ENCODE assay signal across 8 mouse cellular contexts in genomic region chr13:51846868-51847793, GRCm38 (mm10). TPM values are rescaled to one million over a fixed set of nuclear protein-coding genes. Genes with fewer than 3 reads are reported as not detected.
DNase-seq lines count a peak whose midpoint lies in the region; ATAC-seq and TF ChIP-seq lines count a peak whose summit lies in the region.

No protein-coding gene starts in this region.

- DNase-seq in B cell, adult 2 months = peak; percentile 49 to 60
- DNase-seq in brain, embryonic 14.5 days (ENCODE audit: low read depth) = peak; percentile 74
- DNase-seq in forebrain, embryonic 10.5 days (ENCODE audit: extremely low spot score, low spot score) = peak; percentile 62
- peak; percentile 71 to 88 for DNase-seq in kidney, postnatal 36 days
- peak; percentile 86 for DNase-seq in testis, postnatal 10 days (ENCODE audit: low spot score)

- WGBS in forebrain, embryonic 10.5 days = under 1% methylated on average over 63 of the region's 63 CpGs
- WGBS in heart, embryonic 16.5 days = under 1% methylated on average over 63 of the region's 63 CpGs
- under 1% methylated on average over 63 of the region's 63 CpGs for WGBS in liver, embryonic 16.5 days (ENCODE audit: insufficient replicate concordance)
- under 1% methylated on average over 63 of the region's 63 CpGs for WGBS in neural tube, embryonic 14.5 days

- peaks cover 5% of the 10 kb centered on the region; the same call in 1 of the 2 replicates for H3K36me3 ChIP-seq in forebrain, embryonic 10.5 days (replicated peaks)
- no peaks in the 10 kb centered on the region for H3K36me3 ChIP-seq in heart, embryonic 16.5 days (ENCODE audit: control insufficient read depth, insufficient read depth)
- H3K36me3 ChIP-seq in liver, embryonic 16.5 days (ENCODE audit: control insufficient read depth, insufficient read depth) = no peaks in the 10 kb centered on the region
- no peaks in the 10 kb centered on the region for H3K36me3 ChIP-seq in neural tube, embryonic 14.5 days (ENCODE audit: control insufficient read depth, insufficient read depth, low read length)

- H3K4me1 ChIP-seq in forebrain, embryonic 10.5 days = peaks cover 93% of the 10 kb centered on the region
- peaks cover 30% of the 10 kb centered on the region for H3K4me1 ChIP-seq in heart, embryonic 16.5 days (ENCODE audit: control insufficient read depth, insufficient read depth, low read length)
- peaks cover 66% of the 10 kb centered on the region for H3K4me1 ChIP-seq in liver, embryonic 16.5 days (ENCODE audit: control insufficient read depth, low read depth, low read length)
- H3K4me1 ChIP-seq in neural tube, embryonic 14.5 days (ENCODE audit: control insufficient read depth, insufficient read depth, low read length) = peaks cover 16% of the 10 kb centered on the region

- TF ChIP-seq POLR2A in brain, embryonic 14.5 days (IDR thresholded peaks at IDR 0.05; ENCODE audit: borderline replicate concordance, extremely low read depth, insufficient read depth, insufficient read length, poor library complexity, severe bottlenecking) = no peak

- H3K27me3 ChIP-seq in forebrain, embryonic 10.5 days (ENCODE audit: poor library complexity, severe bottlenecking) = peaks cover 88% of the 10 kb centered on the region
- no peaks in the 10 kb centered on the region for H3K27me3 ChIP-seq in heart, embryonic 16.5 days (ENCODE audit: control insufficient read depth, insufficient read depth, low read length)
- H3K27me3 ChIP-seq in liver, embryonic 16.5 days (ENCODE audit: control insufficient read depth, insufficient read depth, low read depth, low read length) = no peaks in the 10 kb centered on the region; the same call in 1 of the 2 replicates
- 0 out of 2 replicates have a peak, but pooled peaks cover 4% of the 10 kb centered on the region for H3K27me3 ChIP-seq in neural tube, embryonic 14.5 days (ENCODE audit: control insufficient read depth, insufficient read depth, low read length)

- peak overlapping the region; percentile 89 for H3K27ac ChIP-seq in forebrain, embryonic 10.5 days
- peak overlapping the region; percentile 95 for H3K27ac ChIP-seq in heart, embryonic 16.5 days (ENCODE audit: low read length)
- H3K27ac ChIP-seq in liver, embryonic 16.5 days (ENCODE audit: low read length) = peak overlapping the region; percentile 91
- H3K27ac ChIP-seq in neural tube, embryonic 14.5 days (ENCODE audit: low read depth, low read length) = peak overlapping the region; percentile 50

- H3K4me2 ChIP-seq in heart, embryonic 16.5 days (ENCODE audit: low read depth, low read length) = peak overlapping the region; percentile 96
- peak overlapping the region; percentile 99 for H3K4me2 ChIP-seq in liver, embryonic 16.5 days (ENCODE audit: low read depth, low read length)
- H3K4me2 ChIP-seq in neural tube, embryonic 14.5 days (ENCODE audit: low read depth, low read length) = peak overlapping the region; percentile 96

- no peak for TF ChIP-seq CTCF in brain, embryonic 14.5 days (IDR thresholded peaks at IDR 0.05; ENCODE audit: borderline replicate concordance, extremely low read depth, insufficient read depth, insufficient read length)

- H3K4me3 ChIP-seq in forebrain, embryonic 10.5 days = peak overlapping the region; percentile 62
- H3K4me3 ChIP-seq in heart, embryonic 16.5 days (ENCODE audit: low read length) = peak overlapping the region; percentile 77
- H3K4me3 ChIP-seq in liver, embryonic 16.5 days (ENCODE audit: low read depth, low read length) = peak overlapping the region; percentile 83
- H3K4me3 ChIP-seq in neural tube, embryonic 14.5 days (ENCODE audit: low read depth, low read length) = peak overlapping the region; percentile 51

- no peaks in the 10 kb centered on the region for H3K9me3 ChIP-seq in forebrain, embryonic 10.5 days
- no peaks in the 10 kb centered on the region for H3K9me3 ChIP-seq in heart, embryonic 16.5 days (replicated peaks; ENCODE audit: control insufficient read depth, low read length)
- no peaks in the 10 kb centered on the region for H3K9me3 ChIP-seq in liver, embryonic 16.5 days (replicated peaks; ENCODE audit: control insufficient read depth, low read length)
- H3K9me3 ChIP-seq in neural tube, embryonic 14.5 days (ENCODE audit: control insufficient read depth, low read length) = no peaks in the 10 kb centered on the region

- H3K9ac ChIP-seq in heart, embryonic 16.5 days (ENCODE audit: low read length) = peak overlapping the region; percentile 84
- H3K9ac ChIP-seq in liver, embryonic 16.5 days (ENCODE audit: low read depth, low read length) = peak overlapping the region; percentile 87
- H3K9ac ChIP-seq in neural tube, embryonic 14.5 days (replicated peaks; ENCODE audit: low read depth, low read length) = peak overlapping the region; percentile 70

- peak; percentile 8 for ATAC-seq in heart, embryonic 16.5 days (replicated peaks; ENCODE audit: extremely low read depth, insufficient read depth, low FRiP score)
- no peak; the same call in 1 of the 2 replicates for ATAC-seq in liver, embryonic 16.5 days (ENCODE audit: low read depth)
- ATAC-seq in neural tube, embryonic 14.5 days (ENCODE audit: low read depth) = peak; percentile 16

RNA-seq across cellular contexts. Expression of gene Gadd45g, which starts 0.7 kb away (rescaled TPM):
- polyA plus RNA-seq in brain, embryonic 14.5 days (2012; rRNA removed) = 78.9 and 148 TPM in 2 replicates
- polyA plus RNA-seq in forebrain, embryonic 10.5 days (2016; fragmentation: Nextera tagmentation; extraction: Ambion mirVana) = 102 and 107 TPM in 2 replicates
- 43.1 and 52.1 TPM in 2 replicates for polyA plus RNA-seq in heart, embryonic 16.5 days (2015; fragmentation: Nextera tagmentation; extraction: Ambion mirVana)
- 11.2 and 11.7 TPM in 2 replicates for polyA plus RNA-seq in liver, embryonic 16.5 days (2015; fragmentation: Nextera tagmentation; extraction: Ambion mirVana)
- polyA plus RNA-seq in neural tube, embryonic 14.5 days (2014; fragmentation: Nextera tagmentation; extraction: Ambion mirVana) = 26.4 and 39.6 TPM in 2 replicates

RNA-seq across cellular contexts. Expression of gene Sema4d, which starts 53.6 kb away (rescaled TPM):
- 20.4 and 25.6 TPM in 2 replicates for polyA plus RNA-seq in brain, embryonic 14.5 days (2012; rRNA removed)
- 8.0 and 8.4 TPM in 2 replicates for polyA plus RNA-seq in forebrain, embryonic 10.5 days (2016; fragmentation: Nextera tagmentation; extraction: Ambion mirVana)
- 17.6 and 22.5 TPM in 2 replicates for polyA plus RNA-seq in heart, embryonic 16.5 days (2015; fragmentation: Nextera tagmentation; extraction: Ambion mirVana)
- 3.7 and 4.1 TPM in 2 replicates for polyA plus RNA-seq in liver, embryonic 16.5 days (2015; fragmentation: Nextera tagmentation; extraction: Ambion mirVana)
- polyA plus RNA-seq in neural tube, embryonic 14.5 days (2014; fragmentation: Nextera tagmentation; extraction: Ambion mirVana) = 17.4 and 20.9 TPM in 2 replicates
